Mouse (Mus musculus): ENCODE measurements around the gene Klhl30.

DNA sequence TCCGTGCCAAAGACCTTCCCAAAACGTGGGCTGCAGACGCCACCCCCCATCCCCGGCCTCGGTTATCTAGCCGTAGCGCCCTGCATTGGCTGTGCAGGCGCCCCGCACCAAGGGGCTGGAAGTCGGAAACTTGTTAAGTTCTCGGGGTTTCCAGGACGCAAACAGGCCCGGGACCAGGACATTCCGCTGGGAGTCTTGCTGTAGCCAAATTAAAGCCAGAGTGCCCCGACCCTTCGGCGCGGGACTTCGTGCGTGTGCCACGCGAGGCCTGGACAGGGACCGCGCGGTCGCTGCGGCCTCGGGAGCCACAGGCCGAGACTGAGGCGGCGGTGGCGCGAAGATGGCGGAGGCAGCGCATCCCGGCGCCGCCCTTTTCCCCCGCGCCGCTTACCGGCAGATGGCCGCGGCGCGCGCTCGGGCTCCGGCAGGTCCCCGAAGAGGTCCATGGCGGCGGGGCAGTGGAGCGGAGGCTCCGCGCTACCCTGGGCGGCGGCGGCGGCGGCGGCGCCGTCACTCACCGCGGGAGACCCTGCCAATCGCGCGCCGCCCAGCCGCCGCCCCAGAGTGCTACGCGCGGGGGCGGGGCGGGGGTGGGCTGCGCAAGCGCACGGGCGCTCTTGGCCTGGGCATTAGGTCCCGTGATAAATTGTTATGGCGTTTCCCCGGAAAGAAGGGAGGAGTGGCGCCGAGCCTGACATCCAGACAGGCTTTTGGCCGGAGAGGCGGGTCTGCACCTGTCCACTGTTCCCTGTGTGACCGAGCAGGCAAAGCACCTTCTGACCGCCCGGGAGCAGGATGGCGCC lies 47.6 kb downstream of the Klhl30 start, which contains the start of gene Ilkap:
- TF ChIP-seq CTCF (IDR thresholded peaks at IDR 0.05; ENCODE audit: low read depth) (no peak), EP300 (IDR thresholded peaks at IDR 0.05; ENCODE audit: low read depth) (no peak)

Data from liver, postnatal 0 days (tissue).